Mouse (Mus musculus): Measurements from ENCODE around the gene Astl. TPM values are rescaled to one million over a fixed set of nuclear protein-coding genes. Genes with fewer than 3 reads are reported as not detected.

Gene Astl
- total RNA-seq, 1 experiment from 2014 or later: not detected

Other genes starting within 250 kb of the Astl start
- gene Ncaph, start 204.7 kb upstream of the Astl start, total RNA-seq (2021): 16.0 TPM in 2 replicates
- gene Itpripl1, start 195.2 kb upstream of the Astl start, total RNA-seq (2021): 13.8 and 14.4 TPM in 2 replicates
- 1.4 and 1.5 TPM in 2 replicates for gene 1810024B03Rik, start 130.4 kb upstream of the Astl start, total RNA-seq (2021)
- 67.1 and 69.7 TPM in 2 replicates for gene Snrnp200, start 130.3 kb upstream of the Astl start, total RNA-seq (2021)
- 93.5 and 101 TPM in 2 replicates for gene Ciao1, start 90.8 kb upstream of the Astl start, total RNA-seq (2021)
- 65.1 and 65.3 TPM in 2 replicates for gene Tmem127, start 90.7 kb upstream of the Astl start, total RNA-seq (2021)
- gene Stard7, start 68.4 kb upstream of the Astl start, total RNA-seq (2021): 123 and 134 TPM in 2 replicates
- gene Dusp2, start 2.5 kb upstream of the Astl start, total RNA-seq (2021): 1.9 and 9.9 TPM in 2 replicates
- 2.6 TPM in 2 replicates for gene Adra2b, start 24.6 kb downstream of the Astl start, total RNA-seq (2021)
- 0.37 and 0.38 TPM in 2 replicates for gene Gpat2, start 86.6 kb downstream of the Astl start, total RNA-seq (2021)
- gene Fahd2a, start 105.9 kb downstream of the Astl start, total RNA-seq (2021): 48.1 and 48.5 TPM in 2 replicates
- 5.1 and 5.3 TPM in 2 replicates for gene Kcnip3, start 183.5 kb downstream of the Astl start, total RNA-seq (2021)
- 0.19 and 0.26 TPM in 2 replicates for gene Prom2, start 202.8 kb downstream of the Astl start, total RNA-seq (2021)
- 2.8 and 4.1 TPM in 2 replicates for gene Zfp661, start 248.5 kb downstream of the Astl start, total RNA-seq (2021)
- gene Mrps5, start 248.6 kb downstream of the Astl start, total RNA-seq (2021): 131 and 139 TPM in 2 replicates